Mouse (Mus musculus) skeletal muscle tissue, adult 2 months (tissue): ENCODE data around the gene Samd10.

Source experiments
- DNase-seq: peaks from one replicate; pipeline ENCODE4 v3.0.0-alpha.2; 2012; ENCODE audit warnings: low read depth, low spot score

Gene Samd10

DNA sequence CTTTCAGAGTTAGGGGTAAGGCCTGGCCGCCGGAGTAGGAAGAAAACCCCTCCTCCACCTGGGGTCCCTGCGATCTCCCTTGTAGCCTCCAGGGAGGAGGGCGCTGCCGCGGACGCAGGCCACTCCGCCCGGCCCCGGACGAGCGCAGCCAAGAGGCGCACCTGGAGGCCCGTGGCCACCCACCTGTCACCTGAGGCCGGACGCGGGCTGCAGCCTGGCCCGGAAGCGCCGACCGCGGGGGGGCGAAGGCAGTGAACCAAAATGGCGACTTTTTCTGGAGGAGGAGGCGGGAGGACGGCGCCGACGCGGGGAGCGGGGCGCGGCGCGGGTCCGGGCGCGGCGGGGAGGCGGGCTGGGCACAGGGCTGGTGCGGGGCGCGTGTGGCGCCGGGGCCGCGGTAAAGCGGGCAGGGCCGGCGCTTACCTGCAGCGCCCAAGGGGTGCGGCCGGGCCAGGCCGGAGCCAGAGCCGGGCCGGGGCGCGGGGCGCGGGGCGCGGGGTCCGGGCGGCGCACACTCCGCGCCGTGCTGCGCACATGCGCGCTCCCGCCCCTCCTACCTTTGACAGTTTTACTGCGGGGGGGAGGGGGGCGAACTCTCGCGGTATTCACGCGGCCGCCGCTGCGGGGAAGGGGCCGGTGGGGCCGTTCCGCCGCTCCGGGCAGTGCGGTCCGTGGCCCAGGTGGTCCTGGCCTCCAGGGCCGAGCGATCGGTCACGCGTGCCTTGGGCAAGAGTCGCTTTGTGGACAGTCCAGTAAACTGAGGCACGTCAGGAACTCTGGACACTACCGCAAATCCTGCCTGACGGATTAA, 6.6 kb downstream of the Samd10 start, which contains the start of gene Zfp512b:
Gene Zfp512b, minus strand, starts transcription at position 573 of the 811 bp plus-strand sequence.
- DNase-seq = no peak

DNA sequence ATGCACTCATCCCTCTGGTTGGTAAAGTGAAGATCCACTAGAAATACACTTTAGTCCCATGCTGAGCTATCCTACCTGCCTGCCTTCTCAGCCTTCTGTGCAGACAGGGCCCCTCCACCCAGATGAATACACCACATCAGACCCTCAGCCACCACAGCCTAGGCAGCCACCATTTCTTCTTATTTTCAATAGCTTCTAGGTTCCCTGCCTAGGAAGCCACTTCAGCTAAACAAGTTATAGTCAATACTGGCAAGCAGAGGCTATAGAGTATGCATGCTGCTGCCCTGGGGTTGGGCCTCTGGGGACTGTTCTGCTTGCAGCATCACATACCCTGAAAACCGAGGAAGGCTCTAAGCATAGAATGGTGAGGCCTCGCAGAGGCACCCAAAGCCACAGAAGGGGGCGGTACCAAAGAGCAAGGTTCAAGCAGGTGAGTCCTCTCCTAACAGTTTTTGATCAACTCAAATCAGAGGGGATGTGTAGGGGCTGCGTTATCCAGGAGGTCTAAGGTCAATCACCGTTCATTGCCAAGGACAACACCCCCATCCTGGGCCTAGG, 7.4 kb downstream of the Samd10 start, which contains the start of gene Prpf6:
Gene Prpf6, plus strand, starts transcription at position 341 of the 558 bp plus-strand sequence.
- no peak for DNase-seq

DNA sequence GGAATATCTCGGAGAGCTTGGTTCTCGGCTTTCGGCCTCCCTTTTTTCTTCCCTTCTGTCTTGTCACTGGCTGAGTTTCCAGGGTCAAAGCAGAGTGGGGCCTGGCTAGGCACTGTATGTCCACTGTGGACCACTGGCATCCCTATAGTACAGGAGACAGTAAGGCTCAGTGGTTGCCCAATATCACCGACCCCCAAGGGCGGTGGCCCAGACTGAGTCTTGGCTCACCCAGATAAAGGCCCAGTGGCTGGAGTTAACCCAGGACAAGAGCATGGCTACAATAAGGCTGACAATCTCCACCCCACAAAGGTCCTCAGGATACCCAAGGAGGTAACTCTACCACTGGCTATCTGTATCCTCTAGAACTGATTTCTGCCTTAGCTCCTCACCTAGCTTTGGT, 8.5 kb downstream of the Samd10 start:
- no peak for DNase-seq

DNA sequence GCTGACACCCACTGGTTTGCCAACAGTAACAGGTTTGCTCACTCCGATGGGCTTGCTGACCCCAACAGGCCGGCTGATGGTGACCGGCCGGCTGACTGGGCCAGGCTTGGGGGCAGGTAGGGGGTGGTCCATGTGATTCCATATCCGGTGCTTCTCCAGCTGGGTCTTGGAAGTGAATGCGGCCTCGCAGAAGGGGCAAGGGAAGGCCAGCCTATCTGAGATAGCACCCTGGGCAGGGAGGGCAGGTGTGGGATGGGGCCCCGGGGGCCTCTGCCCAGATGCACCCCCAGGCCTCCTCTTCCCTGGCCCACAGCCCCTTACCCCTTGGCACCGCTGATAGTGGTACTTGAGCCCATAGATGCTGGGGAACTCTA, 9.3 kb downstream of the Samd10 start:
- no peak for DNase-seq

DNA sequence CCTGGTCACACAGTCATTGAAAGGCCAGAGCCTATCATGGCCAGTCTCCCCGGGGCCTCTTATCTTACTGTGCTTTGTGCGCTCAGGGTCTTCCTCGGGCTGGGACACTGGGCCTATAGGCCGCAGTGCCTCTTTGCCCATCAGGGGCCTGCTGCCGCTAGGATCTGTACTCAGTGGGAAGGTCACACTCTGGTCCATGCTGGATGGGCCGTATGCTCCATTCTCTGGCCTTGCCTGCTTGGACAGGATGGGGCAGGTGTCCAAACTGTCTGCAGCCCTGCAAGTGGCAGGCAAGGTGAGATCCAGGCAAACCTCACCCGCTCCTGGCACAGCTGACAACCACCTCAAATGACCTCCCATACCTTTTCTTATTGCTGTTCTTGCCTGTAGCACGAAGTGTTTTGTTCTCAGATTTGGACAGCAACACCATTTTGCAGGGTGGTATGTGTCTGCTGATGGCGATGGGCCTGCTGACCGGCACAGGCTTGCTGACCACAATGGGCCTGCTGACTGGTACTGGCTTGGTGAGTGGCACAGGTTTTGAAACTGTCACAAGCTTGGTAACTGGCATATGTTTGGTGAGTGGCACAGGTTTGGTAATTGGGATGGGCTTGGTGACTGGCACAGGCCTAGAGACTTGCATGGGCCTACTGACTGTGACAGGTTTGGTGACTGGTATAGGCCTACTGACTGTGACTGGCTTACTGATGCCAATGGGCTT, 9.8 kb downstream of the Samd10 start:
- DNase-seq = no peak

DNA sequence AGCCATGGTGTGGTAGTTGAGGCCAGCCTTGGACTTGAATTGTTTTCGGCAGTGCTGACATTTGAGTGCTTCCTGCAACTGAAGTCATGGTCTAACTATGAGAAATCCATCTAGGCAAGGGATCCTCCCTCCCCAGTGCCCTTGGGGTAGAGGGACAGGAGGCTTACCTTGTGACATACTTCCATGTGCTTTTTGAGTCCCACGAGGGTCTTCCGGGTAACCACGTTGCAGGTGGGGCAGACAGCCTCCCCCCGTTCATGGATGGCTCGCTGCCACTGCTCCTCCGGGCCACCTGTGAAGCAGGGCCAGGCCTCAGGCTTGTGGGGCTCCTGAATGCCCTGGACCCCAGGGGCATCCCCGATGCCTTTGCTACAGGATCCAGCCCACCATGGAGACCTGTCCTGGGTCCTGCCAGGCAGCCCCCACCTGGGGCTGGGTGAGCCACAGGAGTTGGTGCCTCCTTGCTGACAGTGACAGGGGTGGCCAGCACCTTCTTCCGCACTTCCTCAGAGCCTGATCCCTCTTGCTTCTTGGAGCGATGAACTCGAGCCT, 10.7 kb downstream of the Samd10 start:
- DNase-seq = no peak

DNA sequence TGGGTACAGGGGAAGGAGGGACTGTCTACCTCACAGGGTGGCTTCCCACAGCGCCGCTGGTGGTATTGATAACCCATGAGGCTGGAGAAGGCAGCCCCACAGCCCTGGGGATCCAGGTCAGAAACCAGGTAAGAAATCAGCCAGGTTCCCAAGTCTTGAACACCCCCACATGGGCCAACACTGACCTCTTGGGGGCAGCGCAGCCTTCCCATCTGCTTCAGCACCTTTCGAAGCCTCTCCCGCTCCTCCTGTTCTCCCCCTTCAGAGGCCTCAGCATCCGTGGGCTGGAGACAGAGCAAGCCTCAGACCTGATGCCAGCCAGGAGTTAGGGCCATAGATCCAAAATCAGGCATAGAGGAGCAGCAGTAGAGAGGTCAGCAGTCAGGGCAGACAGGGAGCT, 11.2 kb downstream of the Samd10 start:
- no peak for DNase-seq

DNA sequence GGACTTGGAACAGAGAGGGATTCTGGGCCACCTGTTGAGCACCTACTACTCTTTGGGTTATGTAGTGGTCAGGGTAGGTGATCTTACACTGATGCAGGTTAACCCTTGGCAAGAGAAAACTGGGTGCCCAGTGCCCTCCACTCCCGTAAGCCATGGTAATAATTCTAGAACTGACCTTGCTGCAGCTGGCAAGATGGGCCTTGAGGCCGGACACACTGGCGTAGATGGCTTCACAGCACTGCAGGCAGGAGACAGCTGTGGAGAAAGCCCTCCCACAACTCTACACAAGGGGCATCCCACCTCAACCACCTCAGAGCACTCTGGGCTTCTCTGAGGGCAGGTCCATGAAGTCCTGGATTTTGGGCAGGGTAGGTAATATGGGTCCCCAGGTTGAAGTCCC, 12.9 kb downstream of the Samd10 start:
- DNase-seq = no peak

DNA sequence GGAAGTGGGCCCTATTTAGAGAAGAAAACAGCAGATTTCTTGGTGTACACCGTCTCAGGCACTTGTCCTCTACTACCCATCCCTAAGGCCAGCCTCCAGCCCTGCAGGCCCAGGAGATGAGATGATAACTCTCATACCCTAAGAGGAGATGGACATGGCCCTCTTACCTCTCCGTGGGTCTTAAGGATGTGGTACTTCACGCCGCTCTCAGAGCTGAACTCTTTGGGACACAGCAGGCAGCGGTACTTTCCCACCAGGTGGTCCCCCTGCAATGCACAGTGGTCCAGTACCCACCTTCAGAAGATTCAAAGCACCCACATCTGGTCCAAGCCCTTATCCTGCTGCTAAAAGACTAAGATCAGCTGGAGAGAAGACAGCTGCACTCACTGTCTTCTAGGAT, 13.5 kb downstream of the Samd10 start:
- DNase-seq = no peak

DNA sequence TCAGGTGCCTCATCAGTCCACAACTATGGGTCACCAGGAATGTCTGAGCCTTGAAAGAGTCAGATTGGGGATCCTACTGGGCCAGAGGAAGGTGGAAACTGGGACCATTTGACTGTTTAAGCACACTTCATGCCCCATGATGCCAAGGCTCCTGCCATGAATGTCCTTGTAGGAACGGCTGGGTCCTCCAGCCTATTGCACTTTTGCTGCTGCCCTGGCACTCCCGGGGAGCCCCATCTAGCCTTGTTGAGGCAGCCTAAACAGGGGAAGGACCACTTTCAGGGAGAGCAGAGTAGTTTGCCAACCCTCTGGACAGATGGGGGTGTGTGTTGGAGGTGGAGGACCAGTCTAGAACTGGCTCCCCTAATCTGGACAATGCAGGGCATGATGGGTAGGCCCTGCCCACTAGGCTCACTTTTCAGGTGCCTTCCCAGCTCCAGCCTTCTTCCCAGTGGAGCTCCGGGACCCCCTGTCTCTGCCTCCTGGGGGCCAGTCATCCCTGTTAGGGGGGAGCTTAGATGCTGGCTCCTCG, 14.5 kb downstream of the Samd10 start, which contains the start of gene Uckl1:
Gene Uckl1, minus strand, starts transcription at position 482 of the 532 bp plus-strand sequence.
- DNase-seq = no peak

DNA sequence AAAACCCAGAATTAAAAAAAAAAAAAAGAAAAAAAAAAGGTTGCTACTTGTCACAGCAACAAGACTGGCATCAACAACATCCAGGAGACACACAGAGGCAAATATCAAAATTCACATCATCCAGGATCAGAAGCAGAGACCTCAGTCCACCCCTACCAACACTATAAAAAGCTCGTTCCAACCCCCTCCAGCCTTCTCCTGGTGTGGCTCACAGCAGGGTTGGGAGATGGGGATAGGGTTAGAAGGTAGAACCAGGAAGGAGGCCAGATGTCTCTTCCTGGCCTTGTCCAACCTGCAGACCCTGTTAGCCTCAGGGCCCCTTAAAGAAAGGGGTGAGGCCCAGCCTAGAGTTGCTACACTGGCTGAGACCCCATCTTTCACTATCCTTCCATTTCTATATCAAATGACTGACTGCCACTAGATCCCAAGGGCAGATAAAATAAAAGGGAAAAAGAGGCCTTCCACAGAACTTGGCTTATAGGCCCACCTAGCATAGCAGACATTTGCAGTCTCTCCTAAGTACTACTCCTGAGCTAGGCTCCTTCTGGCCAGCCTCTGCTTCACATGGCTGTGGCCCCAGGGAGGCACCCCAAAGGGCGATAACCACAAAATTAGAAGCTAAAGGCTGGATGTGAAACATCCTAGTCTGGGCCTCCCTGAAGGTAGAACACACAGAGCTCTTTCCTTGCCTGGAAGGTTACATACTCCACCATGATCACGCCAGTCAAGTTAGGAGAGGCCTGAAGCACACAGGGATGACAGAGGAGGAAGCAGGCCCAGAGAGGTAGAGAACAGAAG, 15.4 kb downstream of the Samd10 start:
- no peak for DNase-seq

DNA sequence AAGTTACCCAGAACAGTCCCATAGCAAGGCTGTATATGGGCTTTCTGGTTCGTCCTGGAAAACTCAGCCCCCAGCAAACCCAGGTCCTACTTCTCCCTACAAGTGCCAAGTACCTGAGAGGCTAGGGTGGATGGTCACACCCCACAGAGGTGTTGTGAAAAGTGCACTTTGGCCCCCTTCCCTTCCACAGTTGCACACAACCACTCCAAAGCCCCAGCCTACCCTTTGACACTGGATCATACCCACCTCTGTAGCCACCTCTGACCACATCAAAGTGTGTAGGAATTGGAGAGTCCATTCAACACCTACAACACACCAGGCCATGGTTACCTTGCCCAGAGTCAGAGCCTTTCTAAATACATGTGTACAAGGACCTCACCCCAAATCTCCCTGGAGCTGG, 16.1 kb downstream of the Samd10 start:
- DNase-seq = no peak

DNA sequence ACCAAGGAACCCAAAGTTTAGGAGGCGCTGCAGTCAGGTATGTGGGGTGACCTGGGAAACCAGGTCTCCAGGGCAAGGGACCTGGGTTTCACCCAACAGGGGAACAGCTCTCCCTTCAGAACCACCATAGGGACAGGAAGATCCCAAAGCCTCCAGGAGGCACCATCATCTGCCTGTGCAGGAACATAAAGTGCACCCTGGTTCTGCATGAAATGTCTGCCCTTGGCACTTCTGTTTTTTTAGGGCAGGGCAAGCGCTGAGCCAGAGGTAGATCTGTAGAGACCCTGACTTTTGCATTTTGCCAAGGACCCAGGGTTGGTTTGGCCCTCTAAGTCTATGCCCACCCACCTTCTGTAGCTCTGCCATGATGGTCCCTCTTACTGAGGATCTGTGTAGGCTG, 16.7 kb downstream of the Samd10 start:
- DNase-seq = no peak

DNA sequence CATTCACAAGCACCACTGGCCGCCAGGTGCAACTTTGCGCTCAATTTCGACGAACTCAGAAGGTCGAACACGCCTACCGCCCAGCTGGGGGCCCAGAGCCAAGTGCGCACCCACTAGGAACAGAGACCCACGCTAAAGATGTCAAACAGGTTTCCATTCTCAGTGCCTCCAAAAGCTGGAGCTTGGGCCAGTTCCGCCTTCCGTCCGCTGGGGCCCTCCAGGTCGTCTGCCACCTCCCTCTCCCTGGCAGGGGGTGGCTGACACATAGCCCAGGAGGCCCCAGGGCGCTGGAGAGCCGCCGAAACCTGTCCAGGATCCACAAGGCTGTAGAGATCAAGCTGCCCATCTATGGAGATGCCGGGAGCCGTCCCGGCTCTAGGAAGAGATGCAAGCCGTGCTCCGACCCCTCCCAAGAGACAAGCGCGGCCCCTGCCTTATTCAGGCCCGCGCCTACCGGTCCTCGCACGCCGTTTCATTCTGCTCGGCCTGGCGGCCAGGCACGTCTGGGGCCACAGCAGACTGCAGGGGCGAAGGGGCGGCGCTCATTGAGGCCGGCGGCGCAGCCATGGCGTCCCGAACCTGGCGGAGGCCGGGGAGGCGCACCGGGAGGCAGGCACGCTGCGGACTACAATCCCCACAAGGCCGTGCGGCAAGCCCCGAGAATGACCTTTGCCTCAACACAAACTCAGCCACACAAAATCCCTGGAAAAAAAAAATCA, 17.5 kb downstream of the Samd10 start:
- DNase-seq = no peak

DNA sequence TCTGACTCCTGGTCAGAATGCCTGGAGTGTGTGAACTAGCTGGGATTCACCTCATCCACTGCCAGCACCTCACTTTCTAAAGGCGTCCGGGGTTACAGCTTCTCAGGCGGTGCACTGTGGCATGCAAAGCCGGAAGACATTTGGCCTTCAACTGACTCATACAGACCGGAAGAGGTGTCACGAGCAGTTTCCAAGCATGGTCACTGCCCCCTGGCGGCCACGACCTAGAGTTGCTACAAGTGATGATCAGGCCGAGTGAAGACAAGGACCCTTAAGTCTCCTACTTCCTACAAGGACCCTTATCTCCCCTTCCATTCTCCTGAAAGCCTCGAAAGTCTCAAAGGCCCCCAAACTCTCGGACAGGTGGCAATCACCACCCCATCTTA, 18.0 kb downstream of the Samd10 start:
- DNase-seq = peak; percentile 93

DNA sequence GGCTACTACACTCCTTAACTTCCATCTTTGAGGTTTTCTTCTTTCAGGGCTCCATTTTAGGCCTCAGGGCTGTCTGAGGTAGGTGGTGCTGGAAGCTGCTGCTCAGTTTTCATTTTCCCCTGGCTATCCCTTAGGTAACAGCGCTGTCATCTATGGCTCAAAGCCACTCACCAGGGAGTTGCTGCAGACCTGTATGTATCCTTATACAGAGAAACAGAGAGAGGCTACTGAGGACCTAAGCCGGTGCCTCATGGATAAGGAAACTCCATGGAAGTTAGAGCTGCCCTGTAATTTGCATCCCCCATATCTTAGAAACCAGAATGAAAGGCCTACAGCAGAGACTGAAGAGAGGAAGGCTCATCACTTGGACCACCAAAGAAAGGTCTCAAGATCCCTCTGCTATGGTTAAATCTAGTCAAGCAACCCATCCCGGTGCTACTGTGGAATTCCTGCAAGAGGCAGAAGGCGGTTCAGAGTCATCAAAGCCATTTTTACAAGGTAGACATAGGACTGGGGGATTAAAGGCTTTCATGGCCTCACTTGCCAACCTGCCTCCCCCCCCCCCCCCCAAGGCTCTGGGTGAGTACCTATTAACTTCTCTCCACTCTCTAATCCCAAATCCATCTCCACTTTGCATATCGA, 18.8 kb downstream of the Samd10 start:
- no peak for DNase-seq

DNA sequence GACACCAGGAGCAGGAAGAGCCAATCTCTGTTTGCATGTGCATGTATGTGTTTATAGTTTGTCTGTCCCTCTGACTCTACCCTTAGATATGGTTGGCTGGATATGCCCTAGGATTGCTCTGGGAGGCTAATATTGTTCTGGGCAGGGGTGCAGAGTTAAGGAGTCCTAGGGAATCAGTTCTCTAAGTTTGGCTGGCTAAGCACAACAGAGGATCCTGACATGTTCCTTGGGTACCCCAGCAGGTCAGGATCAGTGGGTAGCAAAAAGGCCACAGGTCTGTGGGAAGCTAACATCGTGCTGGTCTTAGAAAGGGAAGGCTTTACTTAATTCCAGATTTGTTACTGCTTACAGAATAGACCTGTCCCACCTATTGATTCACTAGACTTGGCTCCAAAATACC, 19.3 kb downstream of the Samd10 start:
- no peak for DNase-seq

DNA sequence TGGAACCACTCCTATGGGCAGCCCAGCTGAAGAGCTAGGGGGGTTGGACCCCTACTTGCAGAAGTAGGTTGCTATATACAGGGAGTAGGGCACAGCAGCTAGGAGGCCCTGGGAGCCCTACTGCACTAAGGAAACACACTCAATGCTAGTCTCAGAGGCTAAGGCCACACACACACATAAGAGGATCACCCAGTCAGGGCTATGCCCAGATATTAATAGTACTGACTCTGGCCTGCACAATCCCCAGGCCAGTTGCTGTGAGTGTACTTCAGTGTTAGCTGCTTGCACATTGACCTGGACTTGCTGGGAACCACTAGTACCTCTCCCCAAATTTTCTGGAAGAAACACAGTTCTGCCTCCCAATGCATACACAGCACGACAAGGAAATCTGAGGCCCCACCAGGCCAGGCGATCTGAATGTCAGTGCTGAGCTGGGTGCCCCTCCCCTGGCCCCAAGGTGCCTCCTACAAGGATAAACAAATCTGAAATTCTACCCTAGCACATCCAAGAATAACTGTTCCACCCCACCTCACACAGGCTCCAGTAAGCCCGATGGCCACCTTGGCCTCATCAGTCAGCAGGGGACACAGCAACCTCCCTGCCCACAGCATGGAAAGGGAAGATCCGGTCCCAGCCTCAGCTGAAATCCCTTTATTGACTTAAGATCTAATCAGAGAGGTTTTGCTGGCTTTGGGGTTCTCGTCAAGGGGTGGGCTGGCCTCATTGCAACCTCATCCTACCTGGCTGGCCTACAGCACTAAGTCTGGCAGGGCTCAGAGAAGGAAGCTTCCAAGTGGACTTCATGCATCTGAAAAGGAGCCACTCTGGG, 20.0 kb downstream of the Samd10 start:
- DNase-seq = peak; percentile 80

DNA sequence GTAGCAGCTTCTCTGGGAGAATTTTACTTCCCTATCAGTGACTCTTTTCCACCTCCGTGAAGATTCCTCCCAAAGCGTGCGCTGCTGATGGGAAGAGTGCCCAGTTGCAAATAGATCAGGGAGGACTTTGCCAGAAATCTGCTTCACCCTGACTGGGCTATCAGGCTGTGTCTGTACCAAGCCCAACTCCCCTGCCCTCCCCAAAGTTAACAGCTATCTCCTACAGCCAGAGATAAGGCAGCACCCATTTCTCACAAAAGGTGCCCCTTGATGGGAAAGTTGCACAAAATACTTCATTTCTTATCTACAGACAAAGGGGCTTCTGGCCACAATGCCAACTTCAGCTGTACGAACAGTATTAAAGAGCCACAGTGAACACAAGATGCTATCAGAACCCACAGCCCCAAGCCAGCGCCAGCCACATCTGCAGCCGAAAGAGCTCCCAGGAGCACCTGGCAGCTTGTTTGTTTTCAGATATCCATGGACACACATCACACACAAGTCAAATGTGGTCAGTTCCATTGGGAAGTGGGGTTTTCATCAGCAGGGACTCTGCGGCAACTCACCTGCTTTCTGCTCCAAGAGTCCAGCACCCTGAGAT, 20.9 kb downstream of the Samd10 start:
- DNase-seq = no peak
